Mouse (Mus musculus) intestine, embryonic 15.5 days (tissue): Measurements from ENCODE around the gene G0s2. TPM values are rescaled to one million over a fixed set of nuclear protein-coding genes. Genes with fewer than 3 reads are reported as not detected.

ENCODE experiments used
- ATAC-seq: fragments of 200-750 bp; cut with Nextera tagmentation; 2 replicates; pipeline ENCODE4 v1.8.0; 2017; ENCODE audit warnings: moderate TSS enrichment, moderate library complexity
- H3K27ac ChIP-seq: fragments of 300-500 bp; sonication (generic); 2 replicates; pipeline ENCODE4 v1.5.1; 2015; ENCODE audit warnings: mild to moderate bottlenecking, inconsistent platforms
- H3K27me3 ChIP-seq: fragments of 300-500 bp; sonication (generic); replicated peaks from 2 replicates; pipeline ENCODE4 v1.6.1; 2015; ENCODE audit warnings: inconsistent platforms
- H3K36me3 ChIP-seq: fragments of 300-500 bp; sonication (generic); 2 replicates; pipeline ENCODE4 v1.6.1; 2015; ENCODE audit warnings: inconsistent platforms
- H3K4me1 ChIP-seq: fragments of 300-500 bp; sonication (generic); replicated peaks from 2 replicates; pipeline ENCODE4 v1.6.1; 2015; ENCODE audit warnings: inconsistent platforms
- H3K4me2 ChIP-seq: fragments of 300-500 bp; sonication (generic); replicated peaks from 2 replicates; pipeline ENCODE4 v1.6.1; 2015; ENCODE audit warnings: mild to moderate bottlenecking, inconsistent platforms
- H3K4me3 ChIP-seq: fragments of 300-500 bp; sonication (generic); replicated peaks from 2 replicates; pipeline ENCODE4 v1.5.1; 2015; ENCODE audit warnings: inconsistent platforms
- H3K9ac ChIP-seq: fragments of 300-500 bp; sonication (generic); 2 replicates; pipeline ENCODE4 v1.6.1; 2015; ENCODE audit warnings: inconsistent platforms
- H3K9me3 ChIP-seq: fragments of 300-500 bp; sonication (generic); 2 replicates; pipeline ENCODE4 v1.6.1; 2016; ENCODE audit warnings: inconsistent platforms
- WGBS: fragments of 180-500 bp; shearing (Covaris S2); methylation state at CpG from one replicate; pipeline ENCODE4 v1.1.7; 2015; 5-methylcytosine and 5-hydroxymethylcytosine counted together
- polyA plus RNA-seq: library from polyadenylated mRNA; unstranded; fragments of >200 nt; fragmentation: Nextera tagmentation; extraction: Ambion mirVana; gene quantifications from 2 replicates; pipeline ENCODE4 v1.2.1, GENCODE M21; 2015

Gene G0s2
- polyA plus RNA-seq, 1 experiment from 2014 or later = 23.7 TPM

- no peak for ATAC-seq
- Histone ChIP-seq H3K27me3 (no peaks in the 10 kb centered on the region), H3K9me3 (no peaks in the 10 kb centered on the region), H3K4me2 (no peak overlapping the region), H3K27ac (no peak overlapping the region), H3K4me1 (no peaks in the 10 kb centered on the region), H3K4me3 (no peak overlapping the region), H3K36me3 (no peaks in the 10 kb centered on the region), H3K9ac (no peak overlapping the region)
- 71% methylated on average over 7 of the region's 7 CpGs for WGBS
These were observed 11.3 kb upstream of the G0s2 start for GRCm38 (mm10) chr1:193284228-193284779.

DNA sequence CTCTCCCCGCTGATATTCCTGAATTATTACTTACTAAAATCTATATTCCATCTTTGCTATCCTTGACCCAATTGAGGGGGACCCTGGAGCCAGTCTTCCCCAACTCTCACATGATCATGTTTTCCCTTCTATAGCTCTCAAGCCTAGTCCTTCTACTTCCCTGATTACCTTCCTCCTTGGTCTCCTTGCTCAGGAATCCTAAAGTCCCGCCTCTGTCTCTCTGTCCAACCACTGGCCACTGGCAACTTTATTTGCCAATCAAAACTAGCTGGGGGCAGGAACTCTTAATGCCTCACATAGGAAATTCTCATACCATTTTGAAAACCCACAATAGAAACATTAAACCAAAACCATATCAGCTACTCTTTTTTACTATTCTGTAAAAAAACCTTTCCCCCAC, 8.3 kb upstream of the G0s2 start:
- ATAC-seq = no peak
- no peak overlapping the region for H3K9ac ChIP-seq
- no peak overlapping the region for H3K4me3 ChIP-seq
- no peaks in the 10 kb centered on the region for H3K36me3 ChIP-seq
- H3K27me3 ChIP-seq = no peaks in the 10 kb centered on the region
- H3K4me1 ChIP-seq = no peaks in the 10 kb centered on the region
- no peak overlapping the region for H3K4me2 ChIP-seq
- H3K27ac ChIP-seq = no peak overlapping the region
- 86% methylated on average over 2 of the region's 2 CpGs for WGBS
- no peaks in the 10 kb centered on the region for H3K9me3 ChIP-seq

GRCm38 (mm10) chr1:193279492-193279891, 6.5 kb upstream of the G0s2 start:
- Histone ChIP-seq H3K27me3 (no peaks in the 10 kb centered on the region), H3K27ac (no peak overlapping the region), H3K9ac (no peak overlapping the region), H3K9me3 (no peaks in the 10 kb centered on the region), H3K4me2 (no peak overlapping the region), H3K4me3 (no peak overlapping the region), H3K4me1 (no peaks in the 10 kb centered on the region), H3K36me3 (no peaks in the 10 kb centered on the region)
- ATAC-seq = no peak
- 73% methylated on average over 4 of the region's 4 CpGs for WGBS

GRCm38 (mm10) chr1:193278414-193279045, 5.5 kb upstream of the G0s2 start:
- no peak for ATAC-seq

GRCm38 (mm10) chr1:193274407-193275071, 1.5 kb upstream of the G0s2 start:
- H3K4me2 ChIP-seq = no peak overlapping the region
- no peaks in the 10 kb centered on the region for H3K27me3 ChIP-seq
- no peak overlapping the region for H3K4me3 ChIP-seq
- no peak overlapping the region for H3K9ac ChIP-seq
- H3K36me3 ChIP-seq = no peaks in the 10 kb centered on the region
- ATAC-seq = 0 out of 2 replicates have a peak, but pooled peaks have one; percentile 13
- no peaks in the 10 kb centered on the region for H3K9me3 ChIP-seq
- H3K4me1 ChIP-seq = peaks cover 15% of the 10 kb centered on the region; the same call in 1 of the 2 replicates
- no peak overlapping the region for H3K27ac ChIP-seq
- 78% methylated on average over 8 of the region's 8 CpGs for WGBS

More at GRCm38 (mm10) chr1:193278414-193279045, 5.5 kb upstream of the G0s2 start:
- H3K9me3 ChIP-seq = no peaks in the 10 kb centered on the region
- WGBS = 51% methylated on average over 6 of the region's 6 CpGs
- no peaks in the 10 kb centered on the region for H3K4me1 ChIP-seq
- H3K27me3 ChIP-seq = no peaks in the 10 kb centered on the region
- no peak overlapping the region for H3K9ac ChIP-seq
- H3K27ac ChIP-seq = no peak overlapping the region
- no peak overlapping the region for H3K4me3 ChIP-seq
- no peaks in the 10 kb centered on the region for H3K36me3 ChIP-seq
- H3K4me2 ChIP-seq = no peak overlapping the region

DNA sequence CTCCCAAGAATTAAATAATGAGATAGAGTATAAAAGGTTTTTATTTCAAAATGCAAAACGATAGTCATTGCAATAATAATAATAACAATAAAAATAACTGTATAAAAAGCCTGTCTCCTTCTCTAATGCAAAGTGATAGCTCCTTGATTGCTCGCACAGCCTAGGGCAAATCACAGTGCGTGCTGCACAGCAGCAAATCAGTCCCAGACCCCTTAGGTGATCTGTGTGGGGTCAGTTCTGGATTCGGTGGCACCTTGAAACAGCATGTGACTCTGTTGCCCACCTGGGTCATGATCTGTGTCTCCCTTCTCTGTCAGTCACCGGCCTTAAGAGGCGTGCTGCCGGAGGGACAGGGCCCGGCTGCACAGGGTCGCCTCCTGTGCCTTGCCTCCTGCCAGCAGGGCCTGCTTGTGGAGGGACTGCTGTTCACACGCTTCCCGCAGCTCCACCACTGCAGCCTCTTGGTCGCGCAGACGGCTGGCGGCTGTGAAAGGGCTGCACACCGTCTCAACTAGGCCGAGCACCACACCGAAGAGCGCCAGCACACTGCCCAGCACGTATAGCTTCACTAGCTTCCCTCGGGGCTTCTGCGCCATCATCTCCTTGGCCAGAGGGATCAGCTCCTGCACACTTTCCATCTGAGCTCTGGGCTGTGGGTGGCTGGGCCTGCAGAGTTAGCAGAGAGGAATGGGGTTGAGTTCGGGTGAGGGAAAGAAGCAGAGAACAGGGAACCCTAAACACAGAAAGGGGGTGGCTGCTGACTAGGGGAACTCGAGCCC, 691 bp downstream of the G0s2 start:
- ATAC-seq = peak; percentile 65
- Histone ChIP-seq H3K9ac (peak overlapping the region; percentile 59), H3K4me2 (peak overlapping the region; percentile 81), H3K36me3 (no peaks in the 10 kb centered on the region), H3K4me3 (peak overlapping the region; percentile 43), H3K9me3 (no peaks in the 10 kb centered on the region), H3K4me1 (peaks cover 15% of the 10 kb centered on the region; the same call in 1 of the 2 replicates), H3K27ac (peak overlapping the region; percentile 85), H3K27me3 (0 out of 2 replicates have a peak, but pooled peaks cover 2% of the 10 kb centered on the region)
- WGBS = 20% methylated on average over 24 of the region's 24 CpGs

- H3K4me2 ChIP-seq = peak overlapping the region; percentile 81
- ATAC-seq = no peak
- peaks cover 15% of the 10 kb centered on the region; the same call in 1 of the 2 replicates for H3K4me1 ChIP-seq
- no peak overlapping the region for H3K4me3 ChIP-seq
- H3K36me3 ChIP-seq = no peaks in the 10 kb centered on the region
- H3K27me3 ChIP-seq = 0 out of 2 replicates have a peak, but pooled peaks cover 2% of the 10 kb centered on the region
- H3K9me3 ChIP-seq = no peaks in the 10 kb centered on the region
- H3K27ac ChIP-seq = 0 out of 2 replicates have a peak overlapping the region, but pooled peaks have one; percentile 9
- 42% methylated on average over 6 of the region's 6 CpGs for WGBS
- H3K9ac ChIP-seq = no peak overlapping the region
These were observed 1.9 kb downstream of the G0s2 start for GRCm38 (mm10) chr1:193270965-193271763.

- no peak overlapping the region for H3K4me2 ChIP-seq
- no peaks in the 10 kb centered on the region for H3K4me1 ChIP-seq
- H3K27me3 ChIP-seq = 0 out of 2 replicates have a peak, but pooled peaks cover 2% of the 10 kb centered on the region
- no peak overlapping the region for H3K4me3 ChIP-seq
- H3K9ac ChIP-seq = no peak overlapping the region
- no peaks in the 10 kb centered on the region for H3K9me3 ChIP-seq
- H3K27ac ChIP-seq = no peak overlapping the region
- no peaks in the 10 kb centered on the region for H3K36me3 ChIP-seq
- no peak for ATAC-seq
These were observed 7.3 kb downstream of the G0s2 start for GRCm38 (mm10) chr1:193265734-193266133.

GRCm38 (mm10) chr1:193263955-193264598, 8.9 kb downstream of the G0s2 start, which contains the start of gene Hsd11b1:
Gene Hsd11b1, minus strand, starts transcription at chr1:193264075.
- ATAC-seq = no peak
- WGBS = 69% methylated on average over 5 of the region's 5 CpGs
- 0 out of 2 replicates have a peak, but pooled peaks cover 2% of the 10 kb centered on the region for H3K27me3 ChIP-seq
- H3K27ac ChIP-seq = no peak within 1 kb of the TSS
- no peaks in the 10 kb centered on the region for H3K4me1 ChIP-seq
- H3K9ac ChIP-seq = no peak within 1 kb of the TSS
- no peak within 1 kb of the TSS for H3K4me2 ChIP-seq
- H3K4me3 ChIP-seq = no peak within 1 kb of the TSS
- H3K36me3 ChIP-seq = no peaks in the 10 kb centered on the region
- H3K9me3 ChIP-seq = no peaks in the 10 kb centered on the region

- Histone ChIP-seq H3K9ac (no peak overlapping the region), H3K36me3 (no peaks in the 10 kb centered on the region), H3K4me2 (no peak overlapping the region), H3K4me3 (no peak overlapping the region), H3K4me1 (no peaks in the 10 kb centered on the region), H3K27me3 (no peaks in the 10 kb centered on the region), H3K9me3 (no peaks in the 10 kb centered on the region), H3K27ac (no peak overlapping the region)
- ATAC-seq = no peak
- WGBS = 83% methylated on average over 8 of the region's 8 CpGs
These were observed 9.8 kb downstream of the G0s2 start for GRCm38 (mm10) chr1:193263026-193263907.
